Mouse (Mus musculus) retina, adult 2 months (tissue): ENCODE data around the gene Cracr2b.

Source experiments
- DNase-seq: peaks from one replicate; pipeline ENCODE4 v3.0.0-alpha.2; 2012; ENCODE audit warnings: low read depth, low spot score

Cracr2b gene

DNA sequence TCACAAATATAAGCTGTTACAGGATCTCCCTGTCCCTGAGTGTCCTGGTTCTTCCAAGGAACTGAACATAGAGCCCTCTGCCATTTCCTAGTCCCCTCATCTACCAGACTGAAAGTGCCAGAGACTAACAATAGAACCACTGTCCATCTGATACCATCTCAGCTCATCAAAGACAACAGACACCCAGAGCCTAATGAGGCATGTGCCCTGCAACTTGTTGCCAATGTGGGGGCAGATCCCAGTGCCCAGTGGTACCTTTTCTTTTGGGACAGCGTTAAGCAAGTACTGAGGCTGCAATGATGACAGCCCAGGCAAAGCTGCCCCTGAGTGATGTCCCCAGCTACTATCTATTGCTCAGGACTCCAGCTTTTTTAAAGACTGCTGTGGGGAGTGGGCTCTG is 25.3 kb downstream of the Cracr2b start:
- no peak for DNase-seq

- no peak for DNase-seq
Observed at GRCm38 (mm10) chr7:141487141-141487540, 26.2 kb downstream of the Cracr2b start.

GRCm38 (mm10) chr7:141491151-141491550 is 30.3 kb downstream of the Cracr2b start:
- DNase-seq = no peak

- DNase-seq = no peak
Observed at GRCm38 (mm10) chr7:141492738-141493137, 31.8 kb downstream of the Cracr2b start.

GRCm38 (mm10) chr7:141493729-141494128 is 32.8 kb downstream of the Cracr2b start:
- no peak for DNase-seq

GRCm38 (mm10) chr7:141495379-141495778 is 34.5 kb downstream of the Cracr2b start:
- no peak for DNase-seq

- DNase-seq = no peak
Observed at GRCm38 (mm10) chr7:141495940-141496339, 35.0 kb downstream of the Cracr2b start.

DNA sequence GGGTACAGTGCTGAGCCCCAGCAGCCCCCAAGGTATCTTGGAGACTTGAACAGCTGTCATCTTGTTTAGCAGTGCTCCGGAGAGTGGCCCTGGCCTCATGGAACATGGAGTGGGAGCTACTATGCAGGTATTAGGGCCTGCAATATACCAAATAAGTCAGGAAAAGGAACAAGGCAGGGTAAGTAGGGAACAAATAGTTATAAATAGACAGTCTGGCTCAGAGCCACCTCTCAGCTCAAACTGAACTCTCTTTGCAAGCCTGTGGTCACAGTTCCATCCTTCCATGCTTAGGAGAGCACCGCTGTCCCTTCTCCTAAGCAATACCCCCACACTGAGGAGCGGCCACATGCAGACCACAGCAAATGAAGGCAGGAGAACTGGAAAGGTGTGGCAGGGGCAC is 36.7 kb downstream of the Cracr2b start:
- no peak for DNase-seq

- no peak for DNase-seq
Observed at GRCm38 (mm10) chr7:141501820-141502555, 41.1 kb downstream of the Cracr2b start.

DNA sequence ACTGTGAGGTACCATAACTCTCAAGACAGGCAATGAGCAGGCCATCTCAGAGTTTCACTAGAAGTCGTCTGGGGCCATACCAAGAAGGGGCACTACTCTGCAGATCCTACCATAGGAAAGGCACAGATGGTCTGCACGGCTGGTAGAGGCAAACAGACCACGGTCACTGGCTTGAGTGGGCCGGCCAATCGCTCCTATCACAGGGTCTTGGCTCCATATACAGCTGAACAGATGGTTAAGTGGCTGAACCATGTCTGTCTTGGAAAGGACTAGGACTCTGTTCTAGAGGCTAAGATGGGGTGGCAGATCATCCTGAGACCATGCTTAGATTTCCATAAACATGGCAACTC is 41.6 kb downstream of the Cracr2b start:
- no peak for DNase-seq

- DNase-seq = no peak
Observed at GRCm38 (mm10) chr7:141506278-141506677, 45.4 kb downstream of the Cracr2b start.

GRCm38 (mm10) chr7:141508160-141508559 is 47.3 kb downstream of the Cracr2b start:
- DNase-seq = no peak

GRCm38 (mm10) chr7:141510196-141510595 is 49.3 kb downstream of the Cracr2b start:
- no peak for DNase-seq

- no peak for DNase-seq
Observed at GRCm38 (mm10) chr7:141510681-141511191, 49.8 kb downstream of the Cracr2b start.
